Mouse (Mus musculus) c-Kit-positive CD71-positive TER-119-negative erythroid progenitor cells, embryonic 14.5 days (primary cell): ENCODE measurements around the gene Tmem132c.

Source experiments
- DNase-seq: peaks from one replicate; pipeline ENCODE4 v3.0.0-alpha.2; 2013; ENCODE audit warnings: low read depth

Tmem132c gene

GRCm38 (mm10) chr5:127416536-127416935, 174.9 kb downstream of the Tmem132c start:
- DNase-seq = no peak

- DNase-seq = no peak
These were observed 182.3 kb downstream of the Tmem132c start for GRCm38 (mm10) chr5:127423936-127424335.

GRCm38 (mm10) chr5:127429124-127429523, 187.5 kb downstream of the Tmem132c start:
- DNase-seq = no peak

GRCm38 (mm10) chr5:127431561-127431960, 190.0 kb downstream of the Tmem132c start:
- no peak for DNase-seq

- no peak for DNase-seq
These were observed 195.2 kb downstream of the Tmem132c start for GRCm38 (mm10) chr5:127436836-127437235.

GRCm38 (mm10) chr5:127438639-127439038, 197.0 kb downstream of the Tmem132c start:
- no peak for DNase-seq

GRCm38 (mm10) chr5:127441963-127442362, 200.4 kb downstream of the Tmem132c start:
- DNase-seq = no peak

- no peak for DNase-seq
These were observed 212.0 kb downstream of the Tmem132c start for GRCm38 (mm10) chr5:127453580-127453979.

- DNase-seq = no peak
These were observed 212.5 kb downstream of the Tmem132c start for GRCm38 (mm10) chr5:127454068-127454467.

- DNase-seq = no peak
These were observed 214.5 kb downstream of the Tmem132c start for GRCm38 (mm10) chr5:127456076-127456475.

- DNase-seq = no peak
These were observed 226.5 kb downstream of the Tmem132c start for GRCm38 (mm10) chr5:127468151-127468550.

GRCm38 (mm10) chr5:127470351-127470750, 228.7 kb downstream of the Tmem132c start:
- DNase-seq = no peak

- no peak for DNase-seq
These were observed 230.3 kb downstream of the Tmem132c start for GRCm38 (mm10) chr5:127471902-127472301.

- DNase-seq = no peak
These were observed 232.1 kb downstream of the Tmem132c start for GRCm38 (mm10) chr5:127473706-127474105.

GRCm38 (mm10) chr5:127474856-127475255, 233.2 kb downstream of the Tmem132c start:
- no peak for DNase-seq

- DNase-seq = no peak
These were observed 236.2 kb downstream of the Tmem132c start for GRCm38 (mm10) chr5:127477790-127478189.

GRCm38 (mm10) chr5:127478322-127478721, 236.7 kb downstream of the Tmem132c start:
- DNase-seq = no peak

GRCm38 (mm10) chr5:127480931-127481330, 239.3 kb downstream of the Tmem132c start:
- no peak for DNase-seq

GRCm38 (mm10) chr5:127481416-127481815, 239.8 kb downstream of the Tmem132c start:
- DNase-seq = peak; percentile 6

GRCm38 (mm10) chr5:127482342-127482741, 240.7 kb downstream of the Tmem132c start:
- no peak for DNase-seq

GRCm38 (mm10) chr5:127483955-127484659, 242.5 kb downstream of the Tmem132c start:
- no peak for DNase-seq

GRCm38 (mm10) chr5:127484813-127485486, 243.3 kb downstream of the Tmem132c start:
- DNase-seq = no peak

- no peak for DNase-seq
These were observed 245.6 kb downstream of the Tmem132c start for GRCm38 (mm10) chr5:127487190-127487589.

GRCm38 (mm10) chr5:127488666-127489065, 247.1 kb downstream of the Tmem132c start:
- no peak for DNase-seq
